Mouse (Mus musculus) spleen, postnatal 36 days (tissue): ENCODE measurements at regions not wholly inside any gene's neighbourhood (a gene's known extent, or its start where the extent isn't known, plus 50 kb on each side); places are given as distances from the start of the nearest gene placed in this dataset.

ENCODE experiments used
- DNase-seq, 2 experiments: peaks; one replicate each; pipeline ENCODE4 v3.0.0; 2022; ENCODE audit warnings: low spot score in 2 of 2, mixed read lengths in 1 of 2

- DNase-seq, result no peak
Observed at GRCm38 (mm10) chr17:48592457-48592856, 137.8 kb downstream of the Unc5cl start.

DNA sequence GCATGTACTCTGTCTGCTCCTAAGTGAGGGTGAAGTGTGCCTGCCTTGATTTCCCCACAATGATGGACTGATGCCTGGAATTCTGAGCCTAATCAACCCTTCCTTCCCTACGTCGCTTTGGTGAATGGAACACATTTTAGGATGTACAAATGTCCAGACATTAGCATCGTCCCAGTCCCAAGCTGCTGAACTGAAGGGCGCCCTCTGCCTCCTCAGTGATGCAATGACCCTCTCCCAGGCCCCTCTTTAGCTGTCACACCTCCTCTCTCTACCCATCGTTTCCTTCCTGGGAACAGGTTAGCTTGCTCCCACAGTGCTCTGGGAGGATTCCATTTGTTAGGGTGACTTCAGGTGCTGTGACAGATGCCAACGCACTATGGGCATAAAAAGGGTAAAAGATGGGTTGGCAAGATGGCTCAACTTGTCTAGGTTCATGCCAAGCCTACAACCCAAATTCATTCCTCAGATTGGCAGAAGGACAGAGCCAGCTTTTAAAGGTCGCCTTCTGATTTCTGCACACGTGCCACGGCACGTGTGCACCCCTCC lies 140.8 kb downstream of the Unc5cl start:
- no peak for DNase-seq

GRCm38 (mm10) chr17:48596406-48596805 lies 141.7 kb downstream of the Unc5cl start:
- no peak for DNase-seq

- no peak for DNase-seq
Observed at GRCm38 (mm10) chr17:48597301-48597700, 142.6 kb downstream of the Unc5cl start.

DNA sequence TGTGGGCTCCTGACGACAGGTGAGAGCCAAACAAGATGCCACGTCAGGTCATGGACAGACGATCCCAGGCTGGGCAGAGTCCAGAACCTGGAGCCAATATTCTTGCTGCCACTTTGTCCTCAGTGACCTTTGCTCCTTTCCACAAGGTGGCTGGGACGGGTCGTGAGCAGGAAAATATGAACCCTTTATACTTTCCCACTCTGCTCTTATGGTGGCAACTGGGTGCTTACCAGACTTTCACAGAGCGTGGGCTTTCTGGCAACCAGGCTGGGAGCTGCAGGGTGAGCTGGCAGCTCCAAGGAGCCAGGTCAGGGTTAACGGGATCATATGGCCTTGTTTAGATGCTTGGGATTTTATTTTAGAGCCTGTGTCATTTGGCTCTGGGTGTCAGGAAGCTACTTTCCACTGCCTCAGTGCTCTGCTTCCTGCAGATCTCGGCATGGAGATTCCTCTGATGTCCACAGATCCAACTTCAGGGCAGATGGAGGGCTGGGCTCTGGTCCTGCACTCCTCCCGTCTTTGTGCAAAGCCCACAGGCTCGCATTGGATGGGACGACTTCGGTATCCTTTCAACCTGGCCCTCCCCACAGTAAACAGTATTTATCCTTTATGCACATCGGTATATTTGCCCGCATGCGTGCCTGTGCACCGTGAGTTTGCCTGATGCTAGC lies 143.9 kb downstream of the Unc5cl start:
- DNase-seq, result no peak

DNA sequence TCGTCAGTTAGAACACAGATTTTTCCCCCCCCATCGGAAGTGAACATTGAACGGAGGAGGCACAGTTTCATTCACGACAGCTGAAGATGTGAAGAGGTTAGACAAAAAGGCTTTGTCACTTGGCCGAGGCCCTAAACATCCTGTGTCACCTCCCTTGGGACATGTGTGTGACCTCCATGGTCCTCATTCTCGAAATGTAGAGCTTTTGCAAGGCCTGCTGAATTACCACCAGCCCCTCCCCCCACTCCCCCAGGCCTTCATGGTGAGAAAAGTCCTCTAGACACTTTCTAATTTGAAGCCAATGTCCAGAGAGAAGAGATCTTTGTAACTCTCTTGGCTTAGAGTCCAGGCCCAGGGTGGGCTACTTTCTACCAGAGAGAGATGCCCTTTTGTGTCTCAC lies 145.5 kb downstream of the Unc5cl start:
- DNase-seq, result no peak

DNA sequence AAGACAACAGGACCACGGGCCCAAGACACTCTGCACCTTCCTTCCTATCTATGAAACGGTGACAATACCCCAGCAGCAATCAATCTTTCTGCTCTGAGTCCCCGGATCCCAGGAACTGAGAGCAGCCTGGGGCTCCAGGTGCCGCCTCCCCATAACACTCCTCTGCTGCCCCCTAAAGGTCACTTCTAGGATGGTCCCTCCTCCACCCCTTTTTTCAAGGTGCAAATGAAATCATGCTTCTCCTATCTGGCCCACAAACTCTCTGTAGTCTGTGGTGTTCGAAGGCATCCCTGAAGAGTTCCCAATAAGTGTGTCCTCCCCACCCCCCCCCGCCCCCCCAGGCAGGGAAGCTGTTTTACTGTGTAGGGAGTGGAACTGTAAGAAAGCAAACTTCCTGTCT lies 147.9 kb downstream of the Unc5cl start:
- DNase-seq, result peak; percentile 27 to 38

GRCm38 (mm10) chr17:48606767-48607166 lies 152.1 kb downstream of the Unc5cl start:
- DNase-seq, result no peak

GRCm38 (mm10) chr17:48608315-48608714 lies 153.6 kb downstream of the Unc5cl start:
- DNase-seq, result no peak

GRCm38 (mm10) chr17:48610107-48610506 lies 155.4 kb downstream of the Unc5cl start:
- no peak for DNase-seq

GRCm38 (mm10) chr17:48610806-48611205 lies 156.1 kb downstream of the Unc5cl start:
- no peak for DNase-seq

DNA sequence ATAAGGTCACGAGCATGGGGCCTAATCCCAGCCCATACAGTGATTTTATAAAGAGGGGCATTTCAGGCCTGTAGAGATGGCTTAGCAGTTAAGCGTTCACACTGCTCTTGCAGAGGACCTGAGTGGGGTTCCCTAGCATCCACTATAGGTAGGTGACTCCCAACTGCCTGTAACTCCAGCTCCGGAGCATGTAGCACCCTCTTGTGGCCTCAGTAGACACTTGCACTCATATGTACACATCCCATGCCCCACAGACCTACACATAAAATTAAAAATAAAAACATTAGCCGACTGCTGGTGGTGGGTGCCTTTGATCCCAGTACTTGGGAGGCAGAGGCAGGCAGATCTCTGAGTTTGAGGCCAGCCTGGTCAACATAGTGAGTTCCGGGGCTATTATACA lies 158.8 kb downstream of the Unc5cl start:
- no peak for DNase-seq

- no peak for DNase-seq
Observed at GRCm38 (mm10) chr17:48615248-48615647, 160.5 kb downstream of the Unc5cl start.

DNA sequence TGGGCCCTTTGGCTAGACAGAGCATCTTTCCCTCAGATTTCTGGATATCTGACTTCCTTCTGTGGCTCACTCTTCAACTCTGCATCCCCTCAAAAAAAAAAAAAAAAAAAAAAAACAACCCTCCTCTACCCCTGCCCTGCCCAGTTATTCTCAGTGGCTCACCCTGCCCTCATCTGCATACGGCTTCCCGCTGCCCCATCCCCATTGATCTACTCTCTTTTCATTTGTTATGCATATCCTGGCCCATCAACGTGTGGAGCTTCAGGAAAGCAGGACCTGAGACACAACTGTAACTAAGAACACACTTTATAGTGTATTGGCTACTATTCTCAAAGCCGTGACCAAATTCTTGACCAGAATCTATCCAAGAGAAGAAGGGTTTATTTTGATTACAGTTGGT lies 161.5 kb downstream of the Unc5cl start:
- no peak for DNase-seq

- DNase-seq, result no peak
Observed at GRCm38 (mm10) chr17:48620896-48621295, 166.2 kb downstream of the Unc5cl start.

- no peak for DNase-seq
Observed at GRCm38 (mm10) chr17:48621676-48622075, 167.0 kb downstream of the Unc5cl start.

- no peak for DNase-seq
Observed at GRCm38 (mm10) chr17:48624937-48625336, 170.2 kb downstream of the Unc5cl start.

DNA sequence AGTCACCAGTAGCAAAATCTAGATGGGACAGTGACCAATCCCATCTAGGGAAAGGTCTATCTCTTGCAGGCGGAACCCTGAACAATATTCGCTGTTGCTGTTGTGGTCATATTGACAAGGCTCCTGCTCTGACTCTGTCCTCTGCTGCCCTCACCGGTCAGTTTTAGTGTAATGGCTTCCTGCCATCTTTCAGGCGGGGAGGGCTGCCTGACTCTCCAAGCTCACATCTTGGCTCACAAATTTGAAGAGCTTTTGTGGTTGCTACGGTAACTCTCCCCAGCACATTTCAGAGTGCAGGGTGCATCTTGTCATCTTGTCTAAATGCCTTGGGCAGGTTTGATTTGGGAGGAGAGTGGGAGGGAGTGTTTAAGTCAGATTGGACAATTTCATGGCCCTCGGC lies 171.3 kb downstream of the Unc5cl start:
- no peak for DNase-seq

DNA sequence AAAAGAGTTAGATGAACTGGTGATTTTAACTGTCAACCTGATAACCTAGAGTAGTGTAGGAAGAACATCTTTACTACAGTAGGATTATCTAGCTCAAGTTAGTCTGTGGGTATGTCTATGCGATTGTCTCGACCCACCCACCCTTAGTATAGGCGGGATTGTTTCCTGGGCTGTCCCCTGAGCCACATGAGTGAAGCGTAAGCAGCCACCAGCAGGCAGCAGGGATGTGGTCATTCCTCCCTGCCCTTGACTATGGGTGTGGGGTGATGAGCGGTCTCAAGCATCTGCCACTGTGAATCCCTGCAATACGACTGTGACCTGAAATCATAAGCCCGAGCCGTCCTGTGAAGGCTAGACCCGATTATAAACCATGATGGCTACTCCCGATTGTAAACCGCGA lies 184.9 kb downstream of the Unc5cl start:
- no peak for DNase-seq

DNA sequence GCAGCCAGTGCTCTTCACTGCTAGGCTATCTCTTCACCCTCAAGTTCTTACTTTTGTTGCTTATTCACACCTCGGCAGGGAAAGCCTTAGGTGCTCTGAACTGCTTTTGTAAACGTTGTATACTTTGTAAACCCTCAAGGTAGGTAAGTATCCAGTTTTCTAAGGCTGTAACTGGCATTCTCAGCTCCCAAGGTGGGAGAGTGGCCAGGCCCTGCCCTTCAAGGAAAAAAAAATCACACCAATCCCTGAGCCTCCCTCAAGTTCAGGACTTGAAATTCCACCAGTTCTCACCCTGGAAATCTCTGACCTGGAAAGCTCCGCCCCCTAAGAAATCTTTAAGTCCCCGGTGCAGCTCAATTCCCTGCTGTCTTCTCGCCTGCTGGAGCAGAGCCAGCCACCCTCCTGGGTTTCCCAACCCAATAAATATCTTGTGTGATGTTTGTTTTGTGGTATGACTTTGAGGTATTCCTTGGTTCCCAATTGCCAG lies 188.9 kb downstream of the Unc5cl start:
- no peak for DNase-seq

- no peak for DNase-seq
Observed at GRCm38 (mm10) chr17:48645056-48645455, 190.4 kb downstream of the Unc5cl start.

DNA sequence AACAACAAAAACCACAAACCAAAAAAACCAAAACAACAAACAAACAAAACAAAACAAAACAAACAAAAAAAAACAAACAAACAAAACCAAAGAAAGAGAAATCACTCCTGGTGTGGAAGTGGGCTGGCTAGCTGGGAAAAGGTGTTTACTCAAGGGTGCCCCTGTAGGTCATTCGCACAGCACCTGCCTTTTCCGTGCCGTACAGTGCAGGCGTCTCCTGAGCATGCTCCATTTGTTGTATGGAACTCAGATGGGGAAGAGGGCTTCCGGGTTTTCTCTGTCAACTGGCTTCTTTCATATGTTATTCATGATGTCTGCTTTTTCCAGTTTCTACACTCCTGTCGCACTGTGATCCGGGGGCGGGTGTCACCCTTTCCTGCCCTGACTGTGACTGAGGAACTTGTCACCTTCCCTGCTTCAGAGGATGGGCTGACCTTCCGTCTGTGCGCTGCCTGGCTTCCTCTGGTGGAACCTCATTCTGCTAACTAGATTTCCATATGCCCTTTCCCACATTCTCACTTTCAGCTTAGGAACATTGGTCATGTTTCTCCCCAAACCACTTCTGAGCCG lies 192.0 kb downstream of the Unc5cl start:
- no peak for DNase-seq

DNA sequence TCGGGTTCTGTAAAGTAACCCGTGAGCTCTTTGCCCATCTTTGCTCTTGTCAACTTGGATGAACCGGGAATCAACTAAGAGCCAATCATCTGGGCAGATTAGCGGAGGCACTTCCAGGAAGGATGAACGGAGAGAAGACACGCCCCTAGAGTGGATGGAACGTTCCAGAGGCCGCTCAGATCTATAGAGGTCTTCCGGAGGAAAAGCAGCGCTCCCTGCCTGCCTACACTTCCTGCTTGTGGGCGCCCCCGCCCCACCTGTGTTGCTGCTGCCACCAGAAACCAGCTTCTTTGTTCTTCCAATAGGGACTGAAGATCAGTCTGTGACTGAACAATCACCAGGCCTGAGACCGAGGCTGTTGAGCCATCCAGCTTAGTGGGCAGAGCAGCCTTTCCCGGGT lies 192.7 kb downstream of the Unc5cl start:
- DNase-seq, result no peak
